Mouse (Mus musculus): ENCODE measurements around the gene Wipi1.

DNA sequence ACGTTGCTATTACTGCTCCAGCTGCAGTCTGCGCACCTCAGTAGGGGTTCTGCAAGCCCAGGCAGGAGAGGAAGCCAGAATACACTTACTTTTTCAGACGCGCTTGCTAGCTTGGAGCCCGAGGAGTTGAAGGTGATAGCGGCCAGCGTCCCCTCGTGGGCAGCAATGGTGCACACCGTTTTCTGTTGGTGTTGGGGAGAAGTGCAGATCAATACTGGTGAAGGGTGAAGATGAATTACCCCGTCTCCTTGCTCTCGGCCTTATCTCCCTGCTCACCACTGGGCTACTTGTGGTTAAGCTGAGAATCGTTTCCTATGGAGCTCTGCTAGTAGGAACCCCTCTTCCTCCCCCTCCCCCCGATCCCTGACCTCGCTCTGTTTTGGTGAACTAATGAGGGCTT, 27.8 kb downstream of the Wipi1 start:
- TF ChIP-seq CTCF (IDR thresholded peaks at IDR 0.05; ENCODE audit: low read depth) (peak; percentile 83), EP300 (IDR thresholded peaks at IDR 0.05; ENCODE audit: low read depth) (no peak)
